Mouse (Mus musculus) testis, adult 2 months (tissue): ENCODE measurements around the gene Ak7. TPM values are rescaled to one million over a fixed set of nuclear protein-coding genes. Genes with fewer than 3 reads are reported as not detected.

Experiments used
- H3K27ac ChIP-seq: fragments of 200-500 bp; 2 replicates; pipeline ENCODE4 v1.5.1; 2012; ENCODE audit warnings: low read depth, low read length; ENCODE audit not compliant: control insufficient read depth, insufficient read depth
- H3K27me3 ChIP-seq: fragments of 200-500 bp; 2 replicates; pipeline ENCODE4 v1.6.1; 2012; ENCODE audit warnings: mild to moderate bottlenecking, low read length, moderate library complexity; ENCODE audit not compliant: control insufficient read depth, insufficient read depth
- H3K36me3 ChIP-seq: fragments of 200-500 bp; 2 replicates; pipeline ENCODE4 v1.6.1; 2012; ENCODE audit warnings: mild to moderate bottlenecking, low read length; ENCODE audit not compliant: control insufficient read depth, insufficient read depth
- H3K4me1 ChIP-seq: fragments of 200-500 bp; 2 replicates; pipeline ENCODE4 v1.6.1; 2012; ENCODE audit warnings: low read length; ENCODE audit not compliant: control insufficient read depth, insufficient read depth
- H3K4me3 ChIP-seq: fragments of 200-500 bp; 2 replicates; pipeline ENCODE4 v1.5.1; 2012; ENCODE audit warnings: low read depth, mild to moderate bottlenecking, low read length, moderate library complexity, mixed read lengths; ENCODE audit not compliant: control insufficient read depth
- CTCF ChIP-seq: fragments of 200-500 bp; IDR thresholded peaks from 2 replicates; pipeline ENCODE4 v1.5.1; 2012; ENCODE audit warnings: low read depth, mild to moderate bottlenecking, inconsistent platforms, low read length, moderate library complexity; ENCODE audit not compliant: control insufficient read depth, insufficient read depth, insufficient replicate concordance
- POLR2A ChIP-seq: fragments of 200-500 bp; IDR thresholded peaks from 2 replicates; pipeline ENCODE4 v1.6.1; 2012; ENCODE audit warnings: low read depth, mild to moderate bottlenecking, inconsistent platforms, low read length, moderate library complexity; ENCODE audit not compliant: control insufficient read depth
- polyA plus RNA-seq: library from polyadenylated mRNA; depleted of rRNA; stranded (reverse); fragments of >200 nt; gene quantifications from 2 replicates; pipeline ENCODE4 v1.2.3, GENCODE M21; 2012

Gene Ak7
- polyA plus RNA-seq, 1 experiment = 50.5 TPM

DNA sequence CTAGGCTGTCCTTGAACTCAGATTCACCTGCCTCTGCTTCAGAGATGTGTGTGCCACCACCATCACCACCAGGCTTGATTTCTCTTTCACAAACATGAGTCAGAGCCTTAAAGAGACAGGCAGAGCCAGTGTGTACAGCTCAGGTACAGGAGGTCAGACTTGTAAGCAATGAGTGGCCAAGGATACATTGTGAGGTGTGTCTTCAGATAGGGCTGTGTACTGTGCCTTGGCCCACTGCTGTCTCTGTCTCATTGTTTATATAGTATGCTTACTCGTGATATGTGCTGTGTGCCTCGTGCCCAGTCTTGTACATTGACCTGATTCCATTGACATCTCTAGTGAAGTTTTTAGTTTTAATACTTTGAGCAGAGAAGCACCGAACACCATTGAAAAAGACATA is 100.0 kb downstream of the Ak7 start:
- H3K36me3 ChIP-seq = peaks cover 2% of the 10 kb centered on the region
- TF ChIP-seq CTCF (no peak), POLR2A (no peak)

DNA sequence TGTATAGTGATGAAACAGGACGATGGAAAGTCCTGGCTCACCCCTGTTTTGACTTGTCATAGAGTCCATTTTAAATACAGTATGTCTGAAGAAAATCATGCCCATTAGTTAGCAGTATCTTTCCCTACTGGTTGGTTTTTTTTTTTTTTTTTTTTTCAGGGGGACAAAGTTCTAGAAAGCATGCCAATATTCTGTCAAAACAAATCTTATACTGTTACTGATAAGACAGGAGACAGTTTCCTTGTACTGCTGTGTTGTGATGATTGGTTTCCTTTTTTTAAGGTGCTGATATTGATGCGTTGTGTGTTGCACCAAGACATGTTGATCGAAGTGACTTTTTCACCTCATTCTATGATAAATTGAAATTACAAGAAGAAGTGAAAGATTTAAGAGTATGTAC is 100.4 kb downstream of the Ak7 start:
- Histone ChIP-seq H3K4me3 (no peak overlapping the region), H3K27ac (no peak overlapping the region), H3K27me3 (no peaks in the 10 kb centered on the region), H3K4me1 (no peaks in the 10 kb centered on the region), H3K36me3 (peaks cover 2% of the 10 kb centered on the region)
- TF ChIP-seq POLR2A (no peak), CTCF (no peak)

More for the DNA sequence above, 100.0 kb downstream of the Ak7 start:
- H3K4me1 ChIP-seq = no peaks in the 10 kb centered on the region
- no peak overlapping the region for H3K4me3 ChIP-seq
- no peak overlapping the region for H3K27ac ChIP-seq
- H3K27me3 ChIP-seq = no peaks in the 10 kb centered on the region

DNA sequence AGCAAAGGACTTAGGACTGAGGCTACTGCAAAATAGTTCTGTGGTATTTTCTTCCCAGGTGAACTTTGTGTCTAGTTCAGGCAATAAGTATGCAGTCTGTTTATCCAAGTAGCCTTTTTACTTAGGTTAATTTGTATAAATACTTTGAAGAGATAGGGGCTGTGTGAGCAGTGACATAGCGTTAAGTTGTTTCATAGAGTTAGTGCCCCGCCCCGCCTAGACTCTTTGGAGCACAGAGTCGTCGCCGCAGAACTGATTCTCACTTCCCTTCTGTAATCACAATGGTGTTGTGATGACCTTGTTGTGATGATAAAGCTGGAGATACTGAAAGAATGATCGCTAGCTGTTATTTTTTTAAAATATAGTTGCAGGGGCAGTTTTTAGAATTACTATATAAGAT is 101.6 kb downstream of the Ak7 start:
- Histone ChIP-seq H3K27me3 (no peaks in the 10 kb centered on the region), H3K36me3 (peaks cover 2% of the 10 kb centered on the region), H3K4me1 (no peaks in the 10 kb centered on the region), H3K27ac (no peak overlapping the region), H3K4me3 (no peak overlapping the region)
- no peak for TF ChIP-seq POLR2A
- no peak for TF ChIP-seq CTCF

DNA sequence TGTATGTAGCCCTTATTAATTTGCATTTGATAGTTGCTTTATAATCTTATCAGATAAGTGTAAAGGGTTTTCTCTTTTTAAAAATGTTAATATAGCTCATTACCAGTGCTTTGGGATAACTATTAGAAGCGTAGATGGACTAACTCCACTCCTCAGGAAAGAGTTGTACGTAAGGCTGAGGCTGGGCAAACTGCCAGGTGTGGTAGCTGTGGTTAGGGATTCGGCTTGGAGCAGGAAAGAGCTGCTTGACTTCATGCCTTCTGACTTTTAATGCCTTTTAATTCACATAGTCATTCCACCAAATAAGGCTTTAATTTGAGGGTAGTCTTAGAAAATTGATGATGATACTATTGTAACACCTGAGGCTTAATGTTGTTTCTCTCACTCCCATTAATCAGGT is 103.2 kb downstream of the Ak7 start:
- Histone ChIP-seq H3K4me3 (no peak overlapping the region), H3K4me1 (no peaks in the 10 kb centered on the region), H3K27ac (no peak overlapping the region), H3K27me3 (no peaks in the 10 kb centered on the region), H3K36me3 (peaks cover 2% of the 10 kb centered on the region)
- no peak for TF ChIP-seq CTCF

DNA sequence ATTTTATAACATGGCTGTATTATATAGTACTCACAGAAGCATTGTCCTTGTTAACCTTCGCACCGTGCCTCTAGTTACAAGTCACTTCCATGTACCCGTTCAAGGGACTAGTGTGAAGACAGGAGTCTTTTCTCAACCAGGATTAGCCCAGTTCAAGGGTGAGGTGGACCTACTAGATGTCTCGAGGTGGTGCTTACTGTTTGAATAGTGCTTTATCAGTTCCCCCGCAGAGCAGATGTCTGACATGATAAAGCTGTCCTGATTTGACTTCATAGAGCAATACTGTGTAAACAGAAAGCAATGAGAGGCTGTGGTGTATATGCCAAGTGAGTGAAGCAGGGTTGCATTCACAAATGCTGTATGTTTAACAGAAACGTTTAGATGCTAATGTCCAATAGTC is 104.8 kb downstream of the Ak7 start:
- Histone ChIP-seq H3K4me3 (no peak overlapping the region), H3K27ac (no peak overlapping the region), H3K27me3 (no peaks in the 10 kb centered on the region), H3K36me3 (peaks cover 2% of the 10 kb centered on the region), H3K4me1 (no peaks in the 10 kb centered on the region)
- TF ChIP-seq POLR2A = no peak
- no peak for TF ChIP-seq CTCF

DNA sequence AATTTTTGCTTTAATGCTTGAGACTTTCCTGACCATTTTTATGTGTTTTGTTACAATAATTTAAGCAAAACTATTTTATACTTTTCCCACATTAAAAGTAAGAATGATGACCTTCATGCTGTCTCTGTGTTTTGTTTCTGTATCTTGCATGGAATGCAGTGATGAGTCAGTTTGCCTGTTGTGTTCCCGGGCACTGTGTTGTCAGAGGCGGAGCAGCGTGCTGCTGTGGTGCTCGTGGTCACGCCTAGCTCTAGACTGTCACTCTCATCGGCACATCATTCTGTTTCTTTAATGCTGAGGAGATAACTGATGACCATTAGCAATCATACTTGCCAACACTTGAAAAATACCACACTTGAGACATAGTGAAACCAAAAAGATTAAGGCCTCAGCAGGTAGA is 108.2 kb downstream of the Ak7 start:
- peaks cover 2% of the 10 kb centered on the region for H3K36me3 ChIP-seq
- no peaks in the 10 kb centered on the region; the same call in 1 of the 2 replicates for H3K4me1 ChIP-seq
- H3K4me3 ChIP-seq = no peak overlapping the region
- no peak overlapping the region for H3K27ac ChIP-seq
- H3K27me3 ChIP-seq = no peaks in the 10 kb centered on the region
- no peak for TF ChIP-seq POLR2A
- TF ChIP-seq CTCF = no peak

DNA sequence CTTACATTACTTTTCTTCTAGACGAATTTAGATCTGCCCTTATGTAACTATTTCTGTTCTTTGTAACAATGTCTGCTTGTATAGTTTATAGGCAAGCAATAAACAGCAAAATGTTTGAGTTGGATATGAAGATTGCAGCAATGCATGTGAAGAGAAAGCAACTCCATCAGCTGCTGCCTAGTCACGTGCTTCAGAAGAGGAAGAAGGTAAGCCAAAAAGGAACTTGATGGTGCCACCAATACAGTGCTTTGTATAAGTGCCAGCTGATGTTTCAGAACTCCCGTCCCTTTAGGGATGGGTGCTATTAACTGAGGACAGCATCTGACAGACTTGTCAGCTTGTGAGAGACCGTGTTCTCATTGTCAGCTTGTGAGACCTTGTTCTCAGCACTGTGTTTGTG is 117.7 kb downstream of the Ak7 start:
- TF ChIP-seq POLR2A (no peak), CTCF (no peak)
- no peak overlapping the region for H3K27ac ChIP-seq
- H3K36me3 ChIP-seq = peaks cover 3% of the 10 kb centered on the region
- H3K27me3 ChIP-seq = no peaks in the 10 kb centered on the region
- H3K4me3 ChIP-seq = no peak overlapping the region
- no peaks in the 10 kb centered on the region for H3K4me1 ChIP-seq

DNA sequence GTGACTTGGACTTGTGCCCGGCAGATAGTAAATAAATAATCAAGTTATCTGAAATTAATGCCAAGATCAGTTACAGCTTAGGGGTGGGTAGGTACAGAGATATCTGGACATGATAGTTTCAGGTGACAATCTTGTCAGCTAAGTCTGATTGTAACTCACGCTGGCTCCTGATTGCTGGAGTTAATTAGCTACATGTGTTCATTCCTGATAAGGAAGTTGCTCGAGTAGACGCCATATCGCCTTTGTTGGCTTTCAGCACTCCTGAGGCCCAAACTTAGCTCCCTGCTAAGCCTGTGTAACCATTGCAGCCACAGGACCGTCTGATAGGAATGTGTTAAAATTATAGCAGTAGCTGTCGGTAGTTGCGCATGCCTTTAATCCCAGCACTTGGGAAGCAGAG is 119.0 kb downstream of the Ak7 start:
- no peaks in the 10 kb centered on the region for H3K27me3 ChIP-seq
- peaks cover 4% of the 10 kb centered on the region for H3K36me3 ChIP-seq
- no peak overlapping the region for H3K27ac ChIP-seq
- TF ChIP-seq POLR2A (no peak), CTCF (no peak)
- no peak overlapping the region for H3K4me3 ChIP-seq
- H3K4me1 ChIP-seq = no peaks in the 10 kb centered on the region
